Mouse (Mus musculus) forebrain, embryonic 15.5 days (tissue): ENCODE results near the gene Igflr1. TPM values are rescaled to one million over a fixed set of nuclear protein-coding genes. Genes with fewer than 3 reads are reported as not detected.

Source experiments
- ATAC-seq: fragments of 200-750 bp; cut with Nextera tagmentation; replicated peaks from 2 replicates; pipeline ENCODE4 v1.8.0; 2017; ENCODE audit warnings: mild to moderate bottlenecking, moderate TSS enrichment, moderate library complexity
- H3K27ac ChIP-seq: fragments of 300-500 bp; sonication (generic); replicated peaks from 2 replicates; pipeline ENCODE4 v1.5.1; 2015; ENCODE audit warnings: mild to moderate bottlenecking, inconsistent platforms
- H3K27me3 ChIP-seq: fragments of 300-500 bp; sonication (generic); 2 replicates; pipeline ENCODE4 v1.6.1; 2015; ENCODE audit warnings: inconsistent platforms
- H3K36me3 ChIP-seq: fragments of 300-500 bp; sonication (generic); 2 replicates; pipeline ENCODE4 v1.6.1; 2015; ENCODE audit warnings: mild to moderate bottlenecking, inconsistent platforms
- H3K4me1 ChIP-seq: fragments of 300-500 bp; sonication (generic); 2 replicates; pipeline ENCODE4 v1.6.1; 2015; ENCODE audit warnings: inconsistent platforms
- H3K4me2 ChIP-seq: fragments of 300-500 bp; sonication (generic); replicated peaks from 2 replicates; pipeline ENCODE4 v1.6.1; 2015; ENCODE audit warnings: mild to moderate bottlenecking, inconsistent platforms
- H3K4me3 ChIP-seq: fragments of 300-500 bp; sonication (generic); 2 replicates; pipeline ENCODE4 v1.5.1; 2015; ENCODE audit warnings: mild to moderate bottlenecking, inconsistent platforms
- H3K9ac ChIP-seq: fragments of 300-500 bp; sonication (generic); replicated peaks from 2 replicates; pipeline ENCODE4 v1.6.1; 2015; ENCODE audit warnings: mild to moderate bottlenecking, inconsistent platforms
- H3K9me3 ChIP-seq: fragments of 300-500 bp; sonication (generic); 2 replicates; pipeline ENCODE4 v1.6.1; 2016; ENCODE audit warnings: inconsistent platforms
- WGBS: fragments of 180-500 bp; shearing (Covaris S2); methylation state at CpG from one replicate; pipeline ENCODE4 v1.1.7; 2015; ENCODE audit warnings: mixed read lengths; 5-methylcytosine and 5-hydroxymethylcytosine counted together
- polyA plus RNA-seq: library from polyadenylated mRNA; unstranded; fragments of >200 nt; fragmentation: Nextera tagmentation; extraction: Ambion mirVana; gene quantifications from 2 replicates; pipeline ENCODE4 v1.2.1, GENCODE M21; 2015

The Igflr1 gene
- polyA plus RNA-seq, 1 experiment from 2014 or later = 6.6 TPM

GRCm38 (mm10) chr7:30557901-30558514 lies 7.2 kb upstream of the Igflr1 start:
- ATAC-seq = no peak
- WGBS = 90% methylated on average over 13 of the region's 13 CpGs
- Histone ChIP-seq H3K4me1 (peaks cover 35% of the 10 kb centered on the region), H3K9me3 (no peaks in the 10 kb centered on the region), H3K4me2 (no peak overlapping the region; the same call in 1 of the 2 replicates), H3K27me3 (no peaks in the 10 kb centered on the region), H3K27ac (no peak overlapping the region), H3K36me3 (peaks cover 34% of the 10 kb centered on the region), H3K4me3 (0 out of 2 replicates have a peak overlapping the region, but pooled peaks have one; percentile 1), H3K9ac (peak overlapping the region; percentile 69; the same call in 1 of the 2 replicates)

- 0 out of 2 replicates have a peak, but pooled peaks have one; percentile 0 for ATAC-seq
- H3K4me3 ChIP-seq = peak overlapping the region; percentile 68
- H3K9me3 ChIP-seq = no peaks in the 10 kb centered on the region
- peak overlapping the region; percentile 69 for H3K9ac ChIP-seq
- peak overlapping the region; percentile 76 for H3K4me2 ChIP-seq
- peak overlapping the region; percentile 62; the same call in 1 of the 2 replicates for H3K27ac ChIP-seq
- peaks cover 30% of the 10 kb centered on the region for H3K4me1 ChIP-seq
- no peaks in the 10 kb centered on the region for H3K27me3 ChIP-seq
- peaks cover 34% of the 10 kb centered on the region for H3K36me3 ChIP-seq
- WGBS = 19% methylated on average over 12 of the region's 12 CpGs
Observed at GRCm38 (mm10) chr7:30558656-30559442, 6.4 kb upstream of the Igflr1 start.

GRCm38 (mm10) chr7:30559443-30559954 lies 5.7 kb upstream of the Igflr1 start, which contains the start of gene Lin37:
Lin37 (minus strand) TSS chr7:30559838.
- Histone ChIP-seq H3K9me3 (no peaks in the 10 kb centered on the region), H3K4me3 (peak within 1 kb of the TSS; percentile 68), H3K27me3 (no peaks in the 10 kb centered on the region), H3K4me2 (peak within 1 kb of the TSS; percentile 76), H3K9ac (peak within 1 kb of the TSS; percentile 69), H3K27ac (peak within 1 kb of the TSS; percentile 62), H3K4me1 (peaks cover 35% of the 10 kb centered on the region), H3K36me3 (peaks cover 31% of the 10 kb centered on the region)
- peak; percentile 90 for ATAC-seq
- under 1% methylated on average over 20 of the region's 20 CpGs for WGBS

GRCm38 (mm10) chr7:30560296-30560695 lies 4.9 kb upstream of the Igflr1 start:
- H3K36me3 ChIP-seq = peaks cover 32% of the 10 kb centered on the region
- H3K27ac ChIP-seq = peak overlapping the region; percentile 62
- no peaks in the 10 kb centered on the region for H3K9me3 ChIP-seq
- WGBS = 64% methylated on average over 2 of the region's 2 CpGs
- H3K4me3 ChIP-seq = peak overlapping the region; percentile 68; the same call in 1 of the 2 replicates
- H3K4me2 ChIP-seq = no peak overlapping the region
- H3K4me1 ChIP-seq = peaks cover 35% of the 10 kb centered on the region
- H3K27me3 ChIP-seq = no peaks in the 10 kb centered on the region
- no peak overlapping the region for H3K9ac ChIP-seq
- ATAC-seq = no peak

GRCm38 (mm10) chr7:30562526-30563116 lies 2.6 kb upstream of the Igflr1 start:
- Histone ChIP-seq H3K36me3 (peaks cover 29% of the 10 kb centered on the region; the same call in 1 of the 2 replicates), H3K9ac (peak overlapping the region; percentile 58), H3K4me3 (peak overlapping the region; percentile 75), H3K27ac (peak overlapping the region; percentile 73), H3K9me3 (no peaks in the 10 kb centered on the region), H3K4me2 (peak overlapping the region; percentile 90), H3K4me1 (peaks cover 35% of the 10 kb centered on the region), H3K27me3 (no peaks in the 10 kb centered on the region)
- WGBS = under 1% methylated on average over 27 of the region's 27 CpGs
- peak; percentile 6; the same call in 1 of the 2 replicates for ATAC-seq

- Histone ChIP-seq H3K36me3 (peaks cover 33% of the 10 kb centered on the region), H3K4me2 (peak within 1 kb of the TSS; percentile 90), H3K27ac (peak within 1 kb of the TSS; percentile 92), H3K4me3 (peak within 1 kb of the TSS; percentile 75), H3K4me1 (peaks cover 31% of the 10 kb centered on the region), H3K9ac (peak within 1 kb of the TSS; percentile 70), H3K27me3 (no peaks in the 10 kb centered on the region), H3K9me3 (no peaks in the 10 kb centered on the region)
- peak; percentile 86 for ATAC-seq
- WGBS = under 1% methylated on average over 45 of the region's 45 CpGs
Observed at GRCm38 (mm10) chr7:30563117-30563905, 1.9 kb upstream of the Igflr1 start, which contains the start of the genes U2af1l4, Gm49396 and Psenen. U2af1l4 (plus strand) TSS chr7:30563301. Gm49396 (plus strand) TSS chr7:30563344. Psenen (minus strand) TSS chr7:30563627.

GRCm38 (mm10) chr7:30563906-30564280 lies 1.3 kb upstream of the Igflr1 start:
- 31% methylated on average over 6 of the region's 6 CpGs for WGBS
- H3K4me2 ChIP-seq = peak overlapping the region; percentile 73
- H3K9me3 ChIP-seq = no peaks in the 10 kb centered on the region
- peak overlapping the region; percentile 70 for H3K9ac ChIP-seq
- peak overlapping the region; percentile 92 for H3K27ac ChIP-seq
- H3K27me3 ChIP-seq = no peaks in the 10 kb centered on the region
- peak overlapping the region; percentile 75 for H3K4me3 ChIP-seq
- H3K36me3 ChIP-seq = peaks cover 39% of the 10 kb centered on the region
- ATAC-seq = no peak
- peaks cover 25% of the 10 kb centered on the region for H3K4me1 ChIP-seq

- H3K9me3 ChIP-seq = no peaks in the 10 kb centered on the region
- H3K4me2 ChIP-seq = no peak overlapping the region
- 90% methylated on average over 9 of the region's 9 CpGs for WGBS
- no peak overlapping the region for H3K27ac ChIP-seq
- peaks cover 60% of the 10 kb centered on the region for H3K36me3 ChIP-seq
- no peak for ATAC-seq
- H3K27me3 ChIP-seq = no peaks in the 10 kb centered on the region
- H3K9ac ChIP-seq = no peak overlapping the region
- peaks cover 17% of the 10 kb centered on the region for H3K4me1 ChIP-seq
- no peak overlapping the region for H3K4me3 ChIP-seq
Observed at GRCm38 (mm10) chr7:30566033-30566432, 806 bp downstream of the Igflr1 start.

GRCm38 (mm10) chr7:30567555-30567954 lies 2.3 kb downstream of the Igflr1 start:
- no peaks in the 10 kb centered on the region for H3K27me3 ChIP-seq
- 93% methylated on average over 11 of the region's 11 CpGs for WGBS
- H3K9ac ChIP-seq = no peak overlapping the region
- no peak overlapping the region for H3K4me2 ChIP-seq
- no peak overlapping the region for H3K4me3 ChIP-seq
- ATAC-seq = no peak
- H3K9me3 ChIP-seq = no peaks in the 10 kb centered on the region
- H3K27ac ChIP-seq = no peak overlapping the region
- peaks cover 68% of the 10 kb centered on the region for H3K36me3 ChIP-seq
- H3K4me1 ChIP-seq = peaks cover 10% of the 10 kb centered on the region

- no peak overlapping the region for H3K27ac ChIP-seq
- H3K4me1 ChIP-seq = no peaks in the 10 kb centered on the region
- peaks cover 94% of the 10 kb centered on the region for H3K36me3 ChIP-seq
- H3K27me3 ChIP-seq = no peaks in the 10 kb centered on the region
- no peak for ATAC-seq
- H3K4me3 ChIP-seq = no peak overlapping the region
- 86% methylated on average over 5 of the region's 5 CpGs for WGBS
- no peak overlapping the region for H3K4me2 ChIP-seq
- no peaks in the 10 kb centered on the region for H3K9me3 ChIP-seq
- no peak overlapping the region for H3K9ac ChIP-seq
Observed at GRCm38 (mm10) chr7:30572389-30572788, 7.2 kb downstream of the Igflr1 start.

GRCm38 (mm10) chr7:30572969-30573368 lies 7.7 kb downstream of the Igflr1 start:
- Histone ChIP-seq H3K9me3 (no peaks in the 10 kb centered on the region), H3K9ac (no peak overlapping the region), H3K4me3 (no peak overlapping the region), H3K4me2 (no peak overlapping the region), H3K36me3 (peaks cover 97% of the 10 kb centered on the region), H3K27me3 (no peaks in the 10 kb centered on the region), H3K4me1 (no peaks in the 10 kb centered on the region), H3K27ac (no peak overlapping the region)
- WGBS = 77% methylated on average over 2 of the region's 2 CpGs
- ATAC-seq = no peak
